Mouse (Mus musculus) embryonic fibroblast, embryonic 13.5 days (primary cell): ENCODE data around the gene Zfp524.

ENCODE experiments used
- CTCF ChIP-seq: IDR thresholded peaks from 2 replicates; pipeline ENCODE4 v1.5.1; 2011; ENCODE audit warnings: mild to moderate bottlenecking, control low read depth, low read length, moderate library complexity, borderline replicate concordance; ENCODE audit not compliant: insufficient read depth
- POLR2A ChIP-seq: IDR thresholded peaks from 2 replicates; pipeline ENCODE4 v1.6.1; 2011; ENCODE audit warnings: low read depth, mild to moderate bottlenecking, control low read depth, low read length, moderate library complexity

- TF ChIP-seq POLR2A (no peak), CTCF (no peak)
Observed at GRCm38 (mm10) chr7:5044981-5045380, 30.8 kb downstream of the Zfp524 start.
